Mouse (Mus musculus): ENCODE data around the gene Pde7b.
"Not testable (repeated sequence)": the region's sequence is repeated elsewhere in the genome, so short reads cannot be mapped to it uniquely, and the experiment has no call there.

Gene Pde7b

DNA sequence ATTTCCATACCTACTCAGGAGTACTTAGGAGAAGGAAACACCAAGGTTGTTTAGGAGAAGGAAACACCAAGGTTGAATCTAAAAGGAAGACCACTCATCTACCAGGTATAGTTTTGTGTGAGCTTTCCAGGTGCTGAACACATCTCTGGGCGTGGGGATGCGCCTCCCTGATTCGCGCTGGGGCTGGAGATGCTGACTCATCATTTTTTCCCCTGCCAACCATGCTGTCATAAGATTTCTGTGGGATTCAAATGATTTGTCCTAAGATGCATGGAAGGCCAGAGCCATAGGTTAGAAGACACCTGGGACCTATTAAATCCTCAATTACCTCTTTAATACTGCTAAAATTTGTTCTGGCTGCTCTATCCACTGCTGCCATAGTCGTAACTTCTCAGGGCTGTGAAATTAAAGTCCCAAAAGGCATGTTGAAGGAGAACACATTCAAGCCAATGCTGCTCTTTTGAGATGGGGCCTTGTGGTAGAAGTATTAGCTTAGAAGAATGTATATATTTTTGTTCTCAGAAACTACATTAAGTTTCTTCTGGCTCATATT, 157.1 kb downstream of the Pde7b start:
- ATAC-seq (ENCODE audit: insufficient number of reproducible peaks, low FRiP score, low TSS enrichment) = no peak

DNA sequence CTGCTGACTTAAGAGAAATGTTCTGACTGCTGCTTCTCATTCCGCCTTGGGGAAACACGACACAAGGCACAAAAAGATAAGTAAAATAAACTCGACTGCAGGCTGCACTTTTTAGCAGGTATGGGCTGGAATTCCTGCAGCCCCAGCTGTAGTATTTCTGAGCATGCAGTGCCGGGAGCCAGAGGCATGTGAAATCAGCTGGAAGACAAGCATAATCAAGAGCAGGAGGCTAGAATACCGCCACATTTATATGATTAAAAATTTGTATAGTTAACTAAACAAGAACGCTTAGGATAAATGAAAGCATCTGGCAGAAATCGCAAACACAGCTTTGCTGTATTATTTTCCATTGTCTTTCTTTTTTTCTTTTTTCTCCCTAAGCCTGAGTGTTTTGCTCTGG, 168.4 kb downstream of the Pde7b start:
- ATAC-seq (ENCODE audit: insufficient number of reproducible peaks, low FRiP score, low TSS enrichment) = no peak

DNA sequence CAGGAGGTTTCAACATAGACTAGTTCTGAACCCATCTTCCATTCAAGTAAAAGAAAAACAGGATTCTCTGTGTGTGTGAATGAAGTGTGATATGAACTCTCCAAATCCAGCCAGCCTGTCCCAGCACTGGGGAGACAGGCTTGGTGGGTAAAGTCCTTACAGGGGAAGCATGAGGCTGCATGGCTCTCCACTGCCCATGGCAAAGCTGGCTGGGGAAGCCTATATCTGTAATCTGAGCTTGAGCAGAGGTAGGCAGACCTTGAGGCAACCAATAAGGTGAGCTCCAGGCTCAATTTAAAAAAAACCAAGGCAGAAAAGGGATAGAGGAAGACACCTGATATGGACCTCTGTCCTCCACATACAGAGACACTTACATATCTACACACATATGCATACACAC, 173.5 kb downstream of the Pde7b start:
- no peak for ATAC-seq (ENCODE audit: insufficient number of reproducible peaks, low FRiP score, low TSS enrichment)

DNA sequence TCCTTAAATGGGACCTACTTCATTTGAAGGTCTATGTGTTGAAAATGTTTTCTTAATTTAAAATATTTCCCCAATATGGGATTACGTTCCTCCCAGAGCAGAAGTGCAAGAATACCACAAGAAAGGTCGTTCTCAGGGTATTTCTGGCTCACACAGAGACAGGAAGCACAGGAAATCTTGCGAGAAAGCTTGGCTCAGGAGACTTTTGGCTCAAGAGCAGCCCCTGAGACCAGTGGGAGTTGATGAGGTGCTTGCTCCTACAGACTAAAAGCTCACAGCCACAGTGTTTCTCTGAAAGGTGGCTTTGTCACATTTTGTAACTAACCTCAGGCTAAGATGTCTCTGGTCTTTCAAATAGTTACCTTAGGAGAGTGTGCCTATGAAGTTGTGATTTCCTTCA, 174.1 kb downstream of the Pde7b start:
- ATAC-seq (ENCODE audit: insufficient number of reproducible peaks, low FRiP score, low TSS enrichment) = no peak

DNA sequence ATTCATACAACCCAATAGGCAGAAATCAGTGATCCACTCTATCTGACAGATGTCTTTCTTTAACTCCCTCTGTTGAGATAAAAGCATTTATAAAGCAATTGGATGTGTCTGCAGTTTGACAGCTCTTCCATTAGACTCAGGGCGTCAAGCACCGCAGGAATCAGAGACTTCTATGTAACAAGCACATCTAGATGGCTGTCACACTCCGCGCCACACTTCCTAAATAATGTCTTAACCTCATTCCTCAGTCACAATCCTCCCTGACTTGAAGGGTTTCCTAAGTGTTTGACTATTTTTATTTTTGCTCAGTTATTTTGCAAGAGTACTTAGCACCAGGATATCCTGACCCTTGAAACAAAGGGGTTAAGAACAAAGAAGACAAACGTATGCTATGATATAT, 174.7 kb downstream of the Pde7b start:
- ATAC-seq (ENCODE audit: insufficient number of reproducible peaks, low FRiP score, low TSS enrichment) = no peak

DNA sequence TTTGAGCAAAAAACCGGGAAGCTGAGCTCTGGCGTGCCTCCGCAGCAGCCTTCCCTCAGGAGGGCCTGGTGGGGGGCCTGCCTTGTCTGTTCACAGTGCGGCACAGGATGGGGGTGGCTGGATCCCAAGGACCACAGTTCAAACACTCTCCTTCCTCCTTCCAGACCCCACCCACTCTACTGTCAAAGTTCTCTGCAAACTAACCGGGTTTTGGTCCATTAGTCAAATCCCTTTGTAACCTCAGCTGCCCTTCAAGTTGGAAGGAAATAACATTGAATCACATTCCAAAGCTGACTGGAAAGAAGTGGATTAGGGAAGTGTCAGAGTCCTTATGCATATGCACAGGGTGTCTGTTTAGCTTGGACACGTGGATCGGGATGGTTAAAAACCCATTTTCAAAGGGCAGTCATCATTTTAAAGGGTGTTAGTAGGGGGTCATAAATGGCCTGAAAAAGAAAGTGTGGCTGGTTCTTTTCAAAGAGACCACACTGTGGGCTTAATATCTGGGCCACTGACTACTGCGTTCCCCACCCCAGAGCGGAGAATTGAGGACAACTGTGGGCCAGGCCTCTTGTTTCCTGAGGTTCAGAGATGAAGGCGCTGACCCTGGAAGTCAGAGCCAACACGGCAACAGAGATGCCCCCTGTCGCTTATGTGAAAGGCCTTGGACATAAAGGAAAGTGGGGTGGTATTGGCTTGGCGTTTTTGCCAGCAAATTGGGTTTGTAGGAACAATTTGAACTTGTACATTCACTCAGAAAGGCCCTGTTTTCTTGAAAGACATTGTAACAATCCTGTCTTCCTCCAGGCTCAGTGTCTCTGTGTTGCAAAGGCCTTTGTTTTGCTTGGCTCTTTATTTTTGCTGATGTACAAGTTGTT, 175.8 kb downstream of the Pde7b start:
- no peak for ATAC-seq (ENCODE audit: insufficient number of reproducible peaks, low FRiP score, low TSS enrichment)

DNA sequence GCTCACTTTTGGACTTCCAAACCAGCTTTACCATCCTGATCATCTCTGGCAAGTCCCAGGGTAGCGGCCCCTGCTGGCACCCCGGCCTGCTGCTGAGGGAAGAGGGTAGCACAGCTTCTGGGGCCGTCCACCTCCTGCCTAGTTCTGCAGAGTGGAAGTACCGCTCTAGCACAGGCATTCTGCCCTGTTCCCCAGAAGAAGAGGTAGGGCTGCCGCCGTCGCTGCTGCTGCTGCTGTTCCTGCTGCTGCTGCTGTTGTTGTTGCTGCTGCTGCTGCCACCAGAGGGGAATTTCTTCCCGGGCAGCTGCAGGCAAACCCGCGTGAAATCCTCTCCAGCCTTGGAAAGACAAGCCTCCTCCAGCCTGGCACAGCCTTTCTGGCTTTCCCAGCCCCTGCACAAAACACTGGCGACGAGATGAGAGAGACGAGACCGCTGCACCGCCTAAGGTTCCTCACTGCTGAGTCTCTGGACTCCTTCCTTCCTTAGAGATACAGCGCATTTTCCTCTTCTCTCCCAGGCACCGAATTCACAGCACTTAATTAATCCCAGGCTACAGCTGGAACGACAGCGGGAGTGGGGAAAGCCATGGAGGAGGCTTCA, 176.8 kb downstream of the Pde7b start:
- ATAC-seq (ENCODE audit: insufficient number of reproducible peaks, low FRiP score, low TSS enrichment) = no peak; the same call in 1 of the 2 replicates

DNA sequence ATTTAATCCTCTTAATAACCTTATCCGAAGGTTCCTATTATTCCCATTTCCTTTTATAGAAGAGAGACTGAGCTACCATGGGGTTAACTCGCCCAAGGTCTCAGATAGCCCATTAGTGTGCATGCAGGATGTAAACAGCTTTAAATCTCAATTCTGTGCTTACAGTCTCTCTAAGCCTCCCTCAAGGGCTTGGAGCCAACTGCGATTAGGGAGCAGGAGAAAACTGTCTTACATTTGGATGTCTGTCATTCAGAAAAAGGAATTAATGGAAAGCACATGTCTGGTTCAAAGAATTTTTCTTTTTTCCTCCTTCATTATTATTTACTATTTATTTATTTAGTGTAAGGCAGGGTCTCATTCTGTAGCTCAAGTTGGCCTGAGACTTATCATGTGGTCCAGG, 181.8 kb downstream of the Pde7b start:
- no peak for ATAC-seq (ENCODE audit: insufficient number of reproducible peaks, low FRiP score, low TSS enrichment)

DNA sequence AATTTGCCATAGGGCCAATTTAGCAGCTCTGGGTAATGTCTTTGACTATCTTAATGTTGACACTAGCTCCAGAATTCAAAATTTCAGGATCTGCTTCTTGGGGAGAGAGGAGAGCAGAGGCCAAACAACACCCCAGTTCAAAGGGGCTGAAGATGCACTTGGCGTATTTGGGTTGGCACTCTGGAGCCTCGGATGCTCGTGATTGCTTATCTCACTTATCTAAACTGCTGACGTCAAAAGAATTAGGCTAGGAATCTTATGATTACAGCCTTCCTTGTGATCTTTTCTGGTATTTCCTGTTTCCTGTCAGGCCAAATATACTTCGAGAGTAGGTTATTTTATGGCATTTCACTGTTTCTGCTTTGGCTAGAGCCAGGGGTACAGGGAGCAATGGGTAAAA, 191.1 kb downstream of the Pde7b start:
- no peak for ATAC-seq (ENCODE audit: insufficient number of reproducible peaks, low FRiP score, low TSS enrichment)

DNA sequence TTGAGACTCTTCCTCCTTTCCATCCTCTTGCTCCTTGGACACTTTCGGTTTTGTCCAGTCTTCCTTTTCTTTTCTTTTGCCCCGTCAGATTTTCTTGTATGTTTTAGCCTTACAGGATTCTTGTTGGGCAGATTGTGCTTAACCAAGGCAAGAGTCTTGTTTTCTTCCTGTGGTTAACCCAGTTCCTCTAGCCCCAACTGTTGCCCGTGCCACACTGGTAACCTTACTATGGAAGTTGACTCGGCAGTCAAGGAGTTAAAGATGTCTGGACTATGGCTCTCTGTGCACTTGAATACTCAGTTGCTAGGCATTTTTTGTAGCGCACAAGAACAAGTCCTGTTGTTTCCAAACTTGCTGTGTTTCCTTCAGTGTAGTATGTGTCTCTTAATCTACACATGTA, 193.0 kb downstream of the Pde7b start:
- no peak for ATAC-seq (ENCODE audit: insufficient number of reproducible peaks, low FRiP score, low TSS enrichment)

DNA sequence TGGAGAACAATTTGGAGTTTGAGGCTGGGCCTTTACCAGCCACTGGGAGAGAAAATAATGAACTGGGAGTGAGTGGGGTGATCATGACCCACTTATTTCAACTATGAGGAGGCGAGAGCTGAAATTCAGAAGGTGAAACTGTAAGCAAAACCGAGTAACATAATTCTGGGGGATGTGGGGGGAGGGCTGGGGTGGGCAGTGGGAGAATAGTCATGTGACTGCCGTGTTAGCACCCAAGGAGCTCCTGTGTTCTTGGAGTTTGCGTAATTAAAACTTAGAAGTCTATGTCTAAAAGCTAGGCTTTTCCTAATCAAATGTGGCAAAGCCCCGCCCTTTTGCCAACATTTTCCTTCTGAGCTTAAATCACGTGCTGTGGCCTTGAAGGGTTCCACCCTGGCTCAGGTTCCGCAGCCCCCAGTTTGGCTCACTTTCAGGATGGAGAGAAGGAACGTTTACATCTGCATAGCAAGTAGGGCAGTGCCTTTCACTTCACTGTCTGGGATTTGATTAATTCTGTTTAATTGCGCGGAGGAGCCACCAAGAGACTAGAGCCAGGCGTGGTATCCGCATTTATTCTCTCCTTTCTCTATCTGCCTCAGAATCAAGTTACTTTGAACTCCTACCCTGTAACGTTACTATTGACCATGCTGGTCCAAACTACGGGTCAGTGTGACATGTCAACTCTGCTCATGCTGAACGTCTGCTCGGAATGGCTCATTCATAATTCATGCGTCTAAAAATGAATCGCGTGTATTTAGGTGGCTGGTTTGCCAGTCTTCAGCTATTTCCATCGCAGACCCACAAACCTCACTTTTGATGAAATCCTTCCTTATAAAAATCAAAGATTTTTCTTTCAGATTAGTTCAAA, 196.1 kb downstream of the Pde7b start:
- no peak for ATAC-seq (ENCODE audit: insufficient number of reproducible peaks, low FRiP score, low TSS enrichment)

DNA sequence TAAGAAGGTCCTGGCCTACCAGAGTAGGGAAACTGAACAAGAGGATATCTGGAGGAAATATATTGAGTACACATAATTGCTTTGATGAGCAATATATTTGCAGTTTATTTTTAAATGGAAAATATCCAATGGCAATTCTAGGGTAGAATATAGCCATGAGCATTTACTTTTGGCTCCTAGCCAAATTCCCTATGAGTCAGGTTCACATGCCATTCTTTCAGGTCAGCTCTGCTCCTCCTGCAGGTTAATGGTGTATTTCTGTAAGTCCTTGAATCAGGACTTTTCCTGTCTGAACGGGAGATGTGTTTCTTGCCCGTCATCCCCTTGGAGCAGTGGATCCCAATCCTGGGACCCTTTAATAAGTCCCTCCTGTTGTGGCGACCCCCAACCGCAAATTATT, 197.1 kb downstream of the Pde7b start:
- ATAC-seq (ENCODE audit: insufficient number of reproducible peaks, low FRiP score, low TSS enrichment) = no peak

DNA sequence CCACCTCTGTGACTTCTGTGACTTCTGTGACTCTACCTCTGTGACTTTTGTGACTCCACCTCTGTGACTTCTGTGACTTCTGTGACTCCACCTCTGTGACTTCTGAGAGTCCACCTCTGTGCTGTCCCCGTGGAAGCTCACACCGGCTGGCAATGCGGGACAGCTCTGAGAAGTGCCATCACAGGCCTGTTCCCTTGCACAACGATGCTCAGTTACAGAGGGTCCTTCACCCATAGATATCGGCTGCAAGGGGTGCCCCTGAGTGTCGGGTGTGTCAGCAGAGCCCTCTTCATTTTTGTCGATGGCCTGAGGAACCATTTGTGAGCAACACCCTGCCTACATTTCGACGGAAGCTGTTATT, 206.4 kb downstream of the Pde7b start:
- 0 out of 2 replicates have a peak, but pooled peaks have one; percentile 12 for ATAC-seq (ENCODE audit: insufficient number of reproducible peaks, low FRiP score, low TSS enrichment)

DNA sequence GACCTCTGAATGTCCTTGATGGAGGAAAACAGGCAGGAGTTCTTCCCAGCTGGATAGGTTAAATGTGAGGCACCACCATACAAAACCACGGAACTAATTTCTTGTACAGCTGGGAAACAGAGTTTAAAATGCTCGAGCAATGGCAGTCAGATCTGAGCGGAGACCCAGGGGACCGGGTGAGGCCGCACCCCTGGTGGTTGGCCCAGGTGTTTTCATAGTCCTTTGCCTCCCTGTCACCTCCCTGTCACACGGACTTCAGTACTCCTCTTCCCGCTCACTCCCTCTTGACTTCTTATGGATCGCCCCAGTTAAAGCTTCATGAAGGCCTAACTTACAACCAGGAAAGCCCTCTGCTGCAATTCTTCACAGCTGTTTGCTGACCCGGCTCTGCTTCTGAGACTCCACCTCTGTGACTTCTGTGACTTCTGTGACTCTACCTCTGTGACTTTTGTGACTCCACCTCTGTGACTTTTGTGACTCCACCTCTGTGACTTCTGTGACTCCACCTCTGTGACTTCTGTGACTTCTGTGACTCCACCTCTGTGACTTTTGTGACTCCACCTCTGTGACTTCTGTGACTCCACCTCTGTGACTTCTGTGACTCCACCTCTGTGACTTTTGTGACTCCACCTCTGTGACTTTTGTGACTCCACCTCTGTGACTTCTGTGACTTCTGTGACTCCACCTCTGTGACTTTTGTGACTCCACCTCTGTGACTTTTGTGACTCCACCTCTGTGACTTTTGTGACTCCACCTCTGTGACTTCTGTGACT, 206.9 kb downstream of the Pde7b start:
- not testable (repeated sequence) for ATAC-seq (ENCODE audit: insufficient number of reproducible peaks, low FRiP score, low TSS enrichment)

DNA sequence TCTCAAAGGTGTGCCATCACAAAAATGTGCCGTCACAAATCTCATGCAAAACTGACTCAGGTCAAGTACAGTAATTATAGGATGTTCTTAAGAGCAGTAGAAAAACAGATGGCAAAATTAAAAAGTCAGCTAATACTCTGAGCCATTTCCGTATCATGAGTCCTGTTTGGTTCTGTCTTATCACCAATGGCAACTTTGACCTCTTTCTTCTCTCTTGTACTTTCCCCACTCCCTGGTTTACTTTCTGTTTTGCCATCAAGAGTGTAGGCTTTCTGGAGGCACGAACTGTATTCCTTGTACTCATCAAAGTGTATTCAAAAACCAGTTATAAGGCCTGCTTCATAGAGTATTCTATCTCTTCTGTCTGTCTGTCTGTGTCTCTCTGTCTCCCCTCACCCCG, 211.0 kb downstream of the Pde7b start:
- ATAC-seq (ENCODE audit: insufficient number of reproducible peaks, low FRiP score, low TSS enrichment) = no peak

DNA sequence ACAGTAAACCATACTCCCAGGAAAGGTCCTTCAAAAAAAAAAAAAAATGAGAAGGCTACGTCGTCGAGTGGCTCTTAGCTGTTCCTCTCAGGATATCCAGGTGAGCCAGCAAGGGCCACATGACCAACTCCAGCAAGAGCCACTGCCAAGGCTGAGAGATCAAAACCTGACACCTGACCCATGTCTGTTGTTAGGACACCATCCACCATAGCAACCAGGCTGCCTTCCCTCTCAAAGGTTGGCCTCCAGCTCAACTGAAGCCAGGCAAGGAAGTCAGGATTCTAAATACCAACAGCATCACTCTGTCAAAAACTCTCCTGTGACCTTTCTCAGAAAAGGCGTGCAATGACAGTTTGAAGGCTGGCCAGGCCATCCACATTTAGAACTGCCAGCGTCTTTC, 211.4 kb downstream of the Pde7b start:
- no peak for ATAC-seq (ENCODE audit: insufficient number of reproducible peaks, low FRiP score, low TSS enrichment)

DNA sequence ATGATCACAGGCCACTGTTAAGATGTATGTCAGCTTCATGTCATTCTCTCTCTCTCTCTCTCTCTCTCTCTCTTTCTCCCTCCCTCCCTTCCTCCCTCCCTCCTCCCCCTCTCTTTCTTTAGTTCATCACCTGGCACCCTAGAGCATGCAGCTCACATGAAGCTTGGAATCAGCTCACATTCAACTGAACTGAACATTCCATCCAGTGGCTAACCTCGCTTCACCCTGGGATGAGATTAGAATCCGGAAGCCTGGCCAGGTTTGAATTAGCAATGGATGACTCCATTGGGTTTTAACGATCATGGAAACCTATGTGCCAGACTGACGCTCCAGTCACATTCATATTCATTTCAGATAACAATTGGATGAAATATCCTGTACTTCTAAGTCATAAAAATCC, 215.1 kb downstream of the Pde7b start:
- ATAC-seq (ENCODE audit: insufficient number of reproducible peaks, low FRiP score, low TSS enrichment) = no peak

DNA sequence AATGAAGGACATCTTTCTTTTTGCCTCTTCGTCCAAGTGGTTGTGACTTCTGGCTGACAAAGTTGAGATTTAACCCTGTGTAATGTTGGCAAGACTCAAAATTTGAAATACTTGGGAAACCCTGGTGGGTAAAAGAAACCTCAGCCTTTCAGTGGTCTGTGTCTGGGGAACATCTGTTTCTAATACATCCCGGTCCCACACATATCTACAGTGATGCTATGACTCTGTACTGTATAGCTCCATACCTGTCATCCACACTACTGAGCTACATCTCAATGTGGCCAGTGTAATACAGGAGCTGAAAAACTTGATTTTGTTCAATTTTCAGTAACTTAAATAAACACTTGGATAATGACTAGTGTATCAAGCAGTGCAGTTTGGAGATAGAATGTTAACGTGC, 216.4 kb downstream of the Pde7b start:
- no peak for ATAC-seq (ENCODE audit: insufficient number of reproducible peaks, low FRiP score, low TSS enrichment)

DNA sequence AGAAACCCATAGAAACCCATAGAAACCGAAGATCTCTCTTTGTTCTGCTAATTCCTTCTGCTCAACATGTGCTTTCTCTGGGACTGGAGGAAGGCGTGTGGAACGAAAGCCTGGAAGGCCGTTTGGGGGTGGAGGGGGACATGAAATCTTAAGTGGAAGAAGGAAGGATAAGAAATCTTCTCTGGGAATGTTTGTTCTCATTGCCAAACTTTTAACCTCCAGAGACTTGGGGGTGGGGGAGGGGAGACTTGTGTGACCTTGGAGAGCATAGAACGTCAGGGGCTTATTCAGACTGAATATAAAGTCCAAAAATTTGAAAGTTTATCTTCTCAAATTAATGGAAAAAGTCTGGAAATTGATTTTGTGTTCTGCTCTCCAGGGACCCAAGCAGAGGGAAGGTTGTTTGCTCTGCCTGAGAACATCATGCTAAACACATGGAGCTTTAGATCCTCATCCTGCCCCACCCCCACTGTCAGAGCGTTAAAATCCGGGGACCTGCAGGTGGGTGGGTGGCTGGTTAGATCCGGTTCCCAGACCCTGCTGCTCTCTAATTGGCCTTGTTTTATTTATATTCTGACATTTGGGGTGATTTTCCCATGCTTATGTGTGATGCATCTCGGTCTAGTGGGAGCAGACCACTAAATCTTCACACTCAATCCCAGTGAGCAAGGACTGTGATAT, 217.0 kb downstream of the Pde7b start:
- ATAC-seq (ENCODE audit: insufficient number of reproducible peaks, low FRiP score, low TSS enrichment) = no peak

DNA sequence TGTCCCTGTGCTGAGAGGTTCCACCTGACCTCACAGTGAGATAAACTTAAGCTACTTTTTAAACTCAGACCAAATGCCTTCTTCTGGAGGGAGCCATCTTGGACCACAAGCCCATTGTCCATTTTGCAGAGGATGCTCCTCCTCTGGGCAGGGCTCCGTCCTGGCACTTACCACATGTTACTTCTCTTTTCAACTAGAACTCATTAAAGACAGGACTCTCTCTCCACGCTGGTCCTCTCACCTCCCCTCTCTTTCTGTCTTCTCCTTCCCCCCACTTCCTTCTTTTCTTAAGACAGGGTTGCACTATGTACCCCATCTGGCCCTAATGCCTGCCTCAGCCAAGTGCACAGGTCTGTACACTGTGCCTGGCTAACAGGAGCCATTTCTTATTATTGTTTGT, 217.8 kb downstream of the Pde7b start:
- ATAC-seq (ENCODE audit: insufficient number of reproducible peaks, low FRiP score, low TSS enrichment) = no peak

All from cerebellum, adult (tissue).